Mouse (Mus musculus): ENCODE results near the gene Atn1. TPM values are rescaled to one million over a fixed set of nuclear protein-coding genes. Genes with fewer than 3 reads are reported as not detected.

Atn1 gene
- polyA plus RNA-seq, 1 experiment from 2014 or later, result 22.3 TPM

GRCm38 (mm10) chr6:124745490-124746295 lies 10.6 kb downstream of the Atn1 start:
- peak overlapping the region; percentile 97 for H3K4me2 ChIP-seq (replicated peaks)
- ATAC-seq (replicated peaks), result peak; percentile 84
- peak overlapping the region; percentile 57 for H3K4me3 ChIP-seq
- no peaks in the 10 kb centered on the region for H3K9me3 ChIP-seq
- peaks cover 40% of the 10 kb centered on the region for H3K36me3 ChIP-seq
- H3K27ac ChIP-seq (replicated peaks), result peak overlapping the region; percentile 91
- H3K4me1 ChIP-seq, result peaks cover 29% of the 10 kb centered on the region
- peak overlapping the region; percentile 85 for H3K9ac ChIP-seq (replicated peaks)
- H3K27me3 ChIP-seq, result no peaks in the 10 kb centered on the region
- under 1% methylated on average over 85 of the region's 85 CpGs for WGBS

DNA sequence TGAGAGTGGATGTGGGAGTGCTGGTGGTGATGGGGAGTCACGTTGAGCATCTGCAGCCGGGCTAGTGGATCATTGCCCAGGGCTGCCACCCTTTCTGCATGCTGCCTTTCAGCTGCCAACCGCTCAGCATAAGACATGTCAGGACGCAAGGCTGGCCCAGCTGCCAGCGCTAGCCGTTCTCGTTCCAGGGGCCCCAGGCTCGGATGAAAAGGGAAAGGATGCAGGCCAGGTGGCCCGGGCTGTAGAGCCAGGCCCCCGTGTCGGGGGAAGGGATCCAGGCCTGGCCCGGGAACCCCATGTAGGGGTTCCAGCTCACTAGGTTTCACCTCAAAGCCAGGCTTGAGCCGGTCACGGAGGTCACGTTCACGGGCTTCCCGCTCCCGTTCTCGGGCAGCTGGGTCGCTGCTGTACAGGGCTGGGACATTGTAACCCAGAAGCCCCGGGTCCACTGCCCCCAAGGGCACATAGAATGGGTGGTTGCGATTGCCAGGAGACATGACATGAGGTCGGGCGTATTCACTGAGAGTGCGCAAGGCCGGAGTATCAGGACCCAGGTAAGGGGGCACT lies 11.5 kb downstream of the Atn1 start:
- Histone ChIP-seq H3K27me3 (no peaks in the 10 kb centered on the region), H3K36me3 (peaks cover 40% of the 10 kb centered on the region), H3K9me3 (no peaks in the 10 kb centered on the region), H3K27ac (replicated peaks) (peak overlapping the region; percentile 91), H3K4me1 (peaks cover 32% of the 10 kb centered on the region), H3K4me2 (replicated peaks) (peak overlapping the region; percentile 97), H3K9ac (replicated peaks) (peak overlapping the region; percentile 48), H3K4me3 (peak overlapping the region; percentile 57)
- ATAC-seq (replicated peaks), result no peak
- WGBS, result 73% methylated on average over 26 of the region's 26 CpGs

GRCm38 (mm10) chr6:124743647-124744046 lies 12.7 kb downstream of the Atn1 start:
- 94% methylated on average over 8 of the region's 8 CpGs for WGBS
- Histone ChIP-seq H3K4me3 (no peak overlapping the region), H3K36me3 (peaks cover 33% of the 10 kb centered on the region), H3K27ac (replicated peaks) (no peak overlapping the region), H3K9me3 (no peaks in the 10 kb centered on the region), H3K4me2 (replicated peaks) (no peak overlapping the region), H3K9ac (replicated peaks) (no peak overlapping the region), H3K27me3 (no peaks in the 10 kb centered on the region), H3K4me1 (peaks cover 42% of the 10 kb centered on the region)
- ATAC-seq (replicated peaks), result no peak

- WGBS, result 89% methylated on average over 15 of the region's 15 CpGs
Observed at GRCm38 (mm10) chr6:124742839-124743514, 13.3 kb downstream of the Atn1 start.

DNA sequence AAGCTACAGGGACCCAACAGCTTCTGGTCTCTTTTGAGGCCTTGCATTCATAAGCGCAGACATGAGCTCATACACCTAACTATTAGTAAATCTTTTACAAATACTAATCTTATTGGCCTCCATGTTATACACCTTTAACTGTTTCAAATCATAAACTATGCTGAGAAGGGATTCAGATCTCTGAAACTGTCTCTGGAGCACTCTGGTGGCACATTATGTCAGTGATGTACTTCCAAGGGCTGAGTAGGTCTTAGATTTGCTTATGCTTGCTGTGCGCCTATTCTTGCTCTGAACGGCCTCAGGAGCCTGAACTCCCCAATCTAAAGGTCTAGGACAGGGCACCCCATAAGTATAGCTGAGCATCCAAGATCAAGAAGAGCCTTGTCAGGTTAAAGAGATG lies 14.5 kb downstream of the Atn1 start:
- 73% methylated on average over 3 of the region's 3 CpGs for WGBS
- peak overlapping the region; percentile 60 for H3K4me3 ChIP-seq
- peak overlapping the region; percentile 73 for H3K4me2 ChIP-seq (replicated peaks)
- H3K27me3 ChIP-seq, result no peaks in the 10 kb centered on the region
- H3K36me3 ChIP-seq, result peaks cover 17% of the 10 kb centered on the region; the same call in 1 of the 2 replicates
- H3K9me3 ChIP-seq, result no peaks in the 10 kb centered on the region
- H3K27ac ChIP-seq (replicated peaks), result peak overlapping the region; percentile 98
- peak overlapping the region; percentile 90 for H3K9ac ChIP-seq (replicated peaks)
- no peak for ATAC-seq (replicated peaks)
- peaks cover 44% of the 10 kb centered on the region for H3K4me1 ChIP-seq

More at GRCm38 (mm10) chr6:124742839-124743514, 13.3 kb downstream of the Atn1 start:
- Histone ChIP-seq H3K4me2 (replicated peaks) (no peak overlapping the region), H3K4me3 (no peak overlapping the region), H3K4me1 (peaks cover 45% of the 10 kb centered on the region), H3K27ac (replicated peaks) (no peak overlapping the region), H3K9ac (replicated peaks) (no peak overlapping the region), H3K9me3 (no peaks in the 10 kb centered on the region), H3K27me3 (no peaks in the 10 kb centered on the region), H3K36me3 (peaks cover 27% of the 10 kb centered on the region)
- ATAC-seq (replicated peaks), result no peak

GRCm38 (mm10) chr6:124740888-124741761 lies 15.2 kb downstream of the Atn1 start, which contains the start of gene Grcc10:
Grcc10 (minus strand) TSS chr6:124741374.
- Histone ChIP-seq H3K9me3 (no peaks in the 10 kb centered on the region), H3K9ac (replicated peaks) (peak within 1 kb of the TSS; percentile 90), H3K27ac (replicated peaks) (peak within 1 kb of the TSS; percentile 98), H3K4me2 (replicated peaks) (peak within 1 kb of the TSS; percentile 73), H3K4me1 (peaks cover 36% of the 10 kb centered on the region), H3K4me3 (peak within 1 kb of the TSS; percentile 60), H3K36me3 (peaks cover 17% of the 10 kb centered on the region; the same call in 1 of the 2 replicates), H3K27me3 (no peaks in the 10 kb centered on the region)
- ATAC-seq (replicated peaks), result peak; percentile 80
- under 1% methylated on average over 41 of the region's 41 CpGs for WGBS

- Histone ChIP-seq H3K9me3 (no peaks in the 10 kb centered on the region), H3K9ac (replicated peaks) (peak overlapping the region; percentile 90), H3K27ac (replicated peaks) (peak overlapping the region; percentile 98), H3K4me2 (replicated peaks) (peak overlapping the region; percentile 73), H3K4me1 (peaks cover 32% of the 10 kb centered on the region), H3K27me3 (no peaks in the 10 kb centered on the region), H3K36me3 (peaks cover 17% of the 10 kb centered on the region; the same call in 1 of the 2 replicates), H3K4me3 (peak overlapping the region; percentile 60)
- under 1% methylated on average over 29 of the region's 29 CpGs for WGBS
- ATAC-seq (replicated peaks), result peak; percentile 24
Observed at GRCm38 (mm10) chr6:124740211-124740887, 16.0 kb downstream of the Atn1 start.

- Histone ChIP-seq H3K36me3 (peaks cover 12% of the 10 kb centered on the region; the same call in 1 of the 2 replicates), H3K9me3 (no peaks in the 10 kb centered on the region), H3K9ac (replicated peaks) (0 out of 2 replicates have a peak overlapping the region, but pooled peaks have one; percentile 90), H3K27me3 (no peaks in the 10 kb centered on the region), H3K27ac (replicated peaks) (peak overlapping the region; percentile 98), H3K4me2 (replicated peaks) (peak overlapping the region; percentile 73), H3K4me3 (no peak overlapping the region), H3K4me1 (peaks cover 27% of the 10 kb centered on the region)
- no peak for ATAC-seq (replicated peaks)
- WGBS, result 88% methylated on average over 10 of the region's 10 CpGs
Observed at GRCm38 (mm10) chr6:124739231-124739796, 17.0 kb downstream of the Atn1 start.

DNA sequence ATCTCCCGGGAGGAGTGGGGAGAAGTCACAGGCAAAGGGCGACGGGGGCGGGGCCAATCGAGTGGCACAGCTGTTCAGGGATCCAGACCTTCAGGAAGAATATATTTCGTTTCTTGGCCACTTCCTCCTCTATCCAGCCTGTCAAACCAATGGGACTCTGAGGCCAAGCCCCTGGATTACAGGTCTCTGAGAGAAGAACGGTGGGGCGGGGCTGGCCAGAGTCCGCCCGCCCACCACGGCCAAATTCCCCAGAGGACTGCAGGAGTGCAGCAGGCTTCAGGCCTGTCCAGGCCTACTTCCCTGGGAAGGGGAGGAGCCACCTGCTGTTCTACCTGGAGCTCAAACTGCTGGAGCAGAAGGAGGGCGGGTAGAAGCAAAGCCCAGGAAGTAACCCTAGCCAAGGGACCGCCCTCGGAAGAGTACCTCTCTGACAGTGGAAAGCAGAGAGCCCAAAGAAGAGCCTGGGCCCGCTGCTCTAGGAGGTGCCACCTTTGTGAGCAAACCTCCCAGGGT lies 17.8 kb downstream of the Atn1 start, which contains the start of gene Ptpn6:
Ptpn6 (minus strand) TSS at position 204 of the 513 bp plus-strand sequence.
- Histone ChIP-seq H3K36me3 (peaks cover 10% of the 10 kb centered on the region; the same call in 1 of the 2 replicates), H3K27ac (replicated peaks) (peak within 1 kb of the TSS; percentile 98; the same call in 1 of the 2 replicates), H3K4me2 (replicated peaks) (peak within 1 kb of the TSS; percentile 73), H3K9me3 (no peaks in the 10 kb centered on the region), H3K9ac (replicated peaks) (0 out of 2 replicates have a peak within 1 kb of the TSS, but pooled peaks have one; percentile 90), H3K4me1 (peaks cover 27% of the 10 kb centered on the region), H3K4me3 (no peak within 1 kb of the TSS), H3K27me3 (no peaks in the 10 kb centered on the region)
- WGBS, result 32% methylated on average over 15 of the region's 15 CpGs
- ATAC-seq (replicated peaks), result no peak

- Histone ChIP-seq H3K4me2 (replicated peaks) (no peak overlapping the region), H3K9me3 (no peaks in the 10 kb centered on the region), H3K27me3 (no peaks in the 10 kb centered on the region), H3K4me1 (peaks cover 25% of the 10 kb centered on the region), H3K4me3 (no peak overlapping the region), H3K27ac (replicated peaks) (no peak overlapping the region), H3K9ac (replicated peaks) (no peak overlapping the region), H3K36me3 (no peaks in the 10 kb centered on the region)
- 92% methylated on average over 11 of the region's 11 CpGs for WGBS
- no peak for ATAC-seq (replicated peaks)
Observed at GRCm38 (mm10) chr6:124737040-124737439, 19.3 kb downstream of the Atn1 start.
